Mouse (Mus musculus) lung, adult 2 months (tissue): ENCODE measurements around the gene Thop1. TPM values are rescaled to one million over a fixed set of nuclear protein-coding genes. Genes with fewer than 3 reads are reported as not detected.
"Not testable (repeated sequence)": the region's sequence is repeated elsewhere in the genome, so short reads cannot be mapped to it uniquely, and the experiment has no call there.

Experiments used
- DNase-seq: peaks from one replicate; pipeline ENCODE4 v3.0.0; 2022
- H3K4me1 ChIP-seq: fragments of 200-500 bp; 2 replicates; pipeline ENCODE4 v1.6.1; 2011; ENCODE audit warnings: low read length; ENCODE audit not compliant: control insufficient read depth, insufficient read depth
- H3K4me3 ChIP-seq: fragments of 200-500 bp; replicated peaks from 2 replicates; pipeline ENCODE3; 2011; ENCODE audit warnings: low read depth, mild to moderate bottlenecking, control low read depth, low read length; ENCODE audit errors: extremely low read depth
- CTCF ChIP-seq: fragments of 200-500 bp; IDR thresholded peaks from 2 replicates; pipeline ENCODE4 v1.5.1; 2011; ENCODE audit warnings: mild to moderate bottlenecking, low read length, control low read depth; ENCODE audit not compliant: insufficient read depth
- POLR2A ChIP-seq: fragments of 200-500 bp; IDR thresholded peaks from 2 replicates; pipeline ENCODE4 v1.6.1; 2011; ENCODE audit warnings: low read depth, mild to moderate bottlenecking, control low read depth, low read length, borderline replicate concordance; ENCODE audit errors: extremely low read depth
- WGBS: fragments of 180-500 bp; shearing (Covaris S2); methylation state at CpG from one replicate; pipeline ENCODE4 v1.1.7; 2018; 5-methylcytosine and 5-hydroxymethylcytosine counted together
- polyA plus RNA-seq: library from polyadenylated mRNA; depleted of rRNA; stranded (reverse); fragments of >200 nt; gene quantifications from 2 replicates; pipeline ENCODE4 v1.2.3, GENCODE M21; 2012

Thop1 gene
- polyA plus RNA-seq, 1 experiment = 59.6 TPM

DNA sequence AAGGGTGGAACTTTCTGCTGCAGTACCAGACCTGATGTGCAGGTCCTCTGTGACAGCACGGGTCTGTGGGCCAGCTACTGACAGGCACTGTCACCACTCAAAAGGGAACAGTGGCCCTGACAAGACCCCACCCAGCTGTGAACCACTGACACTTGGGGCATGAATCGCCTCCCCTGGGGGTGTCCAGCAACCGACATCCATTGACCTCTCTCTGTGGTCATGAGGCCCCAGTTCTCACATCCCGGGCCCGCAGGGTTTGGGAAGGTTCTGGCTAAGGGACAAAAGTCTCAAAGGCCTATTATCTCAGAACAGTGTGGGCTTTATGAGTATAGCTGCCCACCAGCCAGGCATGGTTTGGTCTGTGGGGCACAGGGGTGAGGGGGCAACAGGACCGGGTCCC is 14.7 kb upstream of the Thop1 start:
- 85% methylated on average over 6 of the region's 6 CpGs for WGBS
- Histone ChIP-seq H3K4me1 (peaks cover 10% of the 10 kb centered on the region), H3K4me3 (no peak overlapping the region)
- TF ChIP-seq CTCF (no peak), POLR2A (no peak)
- DNase-seq = no peak

DNA sequence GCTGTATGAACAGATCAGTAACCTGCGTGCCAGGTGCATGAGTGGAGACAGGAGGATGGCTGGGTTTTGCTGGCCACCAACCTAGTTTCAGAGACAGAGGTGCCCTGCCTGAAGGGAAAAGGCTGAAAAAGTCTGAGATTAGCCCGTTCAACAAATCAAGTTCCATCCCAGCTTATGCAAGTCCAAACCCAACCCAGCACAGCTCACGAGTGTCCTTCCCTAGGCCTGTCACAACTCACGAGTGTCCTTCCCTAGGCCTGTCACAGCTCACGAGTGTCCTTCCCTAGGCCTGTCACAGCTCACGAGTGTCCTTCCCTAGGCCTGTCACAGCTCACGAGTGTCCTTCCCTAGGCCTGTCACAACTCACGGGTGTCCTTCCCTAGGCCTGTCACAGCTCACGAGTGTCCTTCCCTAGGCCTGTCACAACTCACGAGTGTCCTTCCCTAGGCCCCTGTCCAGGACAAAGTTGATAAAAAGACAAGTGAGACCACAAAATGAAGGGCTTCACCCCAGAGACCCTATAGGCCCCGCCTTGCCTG is 14.0 kb upstream of the Thop1 start:
- not testable (repeated sequence) for DNase-seq, H3K4me3 ChIP-seq
- 74% methylated on average over 11 of the region's 11 CpGs for WGBS
- peaks cover 10% of the 10 kb centered on the region for H3K4me1 ChIP-seq

DNA sequence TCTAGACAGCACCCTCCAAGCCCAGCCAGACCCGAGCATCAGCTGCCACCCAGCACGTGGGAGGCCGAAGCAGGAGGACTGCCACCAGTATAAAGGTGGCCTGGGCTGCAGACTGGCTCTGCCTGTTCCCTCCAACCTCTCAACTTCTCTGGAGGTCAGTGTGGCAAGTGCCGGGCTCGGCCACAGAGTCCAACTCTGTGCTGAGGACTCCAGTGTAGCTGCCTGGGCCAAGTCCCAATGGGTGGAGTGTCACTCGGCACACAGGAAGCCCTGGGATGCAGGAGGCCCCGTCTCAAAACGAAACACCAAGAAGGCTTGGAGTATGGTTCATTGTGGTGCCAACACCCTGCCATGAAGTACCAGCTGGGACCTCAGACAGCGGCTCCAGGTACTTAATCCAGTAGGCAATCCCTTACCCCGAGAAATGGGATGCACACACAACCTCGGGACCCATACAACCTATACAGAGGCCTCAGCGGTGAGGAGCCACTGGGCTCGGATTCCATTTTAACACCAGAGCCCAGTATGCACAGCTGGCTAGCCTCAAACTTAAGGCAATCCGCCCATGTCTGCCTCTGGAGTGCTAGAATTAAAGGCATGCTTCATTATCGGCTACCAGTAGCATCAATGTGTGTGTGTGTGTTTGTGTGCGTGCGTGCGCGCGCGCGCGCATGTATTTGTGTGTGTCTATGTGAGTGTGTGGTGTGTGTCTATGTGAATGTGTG is 12.3 kb upstream of the Thop1 start:
- Histone ChIP-seq H3K4me1 (peaks cover 13% of the 10 kb centered on the region), H3K4me3 (no peak overlapping the region)
- 77% methylated on average over 23 of the region's 23 CpGs for WGBS
- no peak for DNase-seq
- no peak for TF ChIP-seq CTCF

DNA sequence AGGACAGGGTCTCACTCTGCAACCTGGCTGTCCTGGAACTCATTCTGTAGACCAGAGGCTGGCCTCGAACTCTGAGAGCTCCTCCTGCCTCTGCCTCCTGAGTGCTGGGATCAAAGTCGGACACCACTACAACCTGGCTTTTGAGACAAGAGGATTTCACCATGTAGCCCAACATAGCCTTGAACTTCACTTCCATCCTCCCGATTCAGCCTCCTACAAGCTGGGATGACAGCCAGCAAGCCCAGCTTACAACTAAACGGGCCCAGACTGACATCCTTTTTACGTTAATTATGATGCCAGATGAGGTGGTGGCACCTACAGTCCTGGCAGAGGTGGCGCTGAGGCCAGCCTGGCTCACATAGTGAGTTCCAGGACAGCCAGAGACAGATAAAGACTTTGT is 10.9 kb upstream of the Thop1 start:
- no peak for DNase-seq
- Histone ChIP-seq H3K4me3 (no peak overlapping the region), H3K4me1 (peaks cover 15% of the 10 kb centered on the region)
- TF ChIP-seq CTCF (no peak), POLR2A (no peak)
- WGBS = 53% methylated on average over 6 of the region's 6 CpGs

DNA sequence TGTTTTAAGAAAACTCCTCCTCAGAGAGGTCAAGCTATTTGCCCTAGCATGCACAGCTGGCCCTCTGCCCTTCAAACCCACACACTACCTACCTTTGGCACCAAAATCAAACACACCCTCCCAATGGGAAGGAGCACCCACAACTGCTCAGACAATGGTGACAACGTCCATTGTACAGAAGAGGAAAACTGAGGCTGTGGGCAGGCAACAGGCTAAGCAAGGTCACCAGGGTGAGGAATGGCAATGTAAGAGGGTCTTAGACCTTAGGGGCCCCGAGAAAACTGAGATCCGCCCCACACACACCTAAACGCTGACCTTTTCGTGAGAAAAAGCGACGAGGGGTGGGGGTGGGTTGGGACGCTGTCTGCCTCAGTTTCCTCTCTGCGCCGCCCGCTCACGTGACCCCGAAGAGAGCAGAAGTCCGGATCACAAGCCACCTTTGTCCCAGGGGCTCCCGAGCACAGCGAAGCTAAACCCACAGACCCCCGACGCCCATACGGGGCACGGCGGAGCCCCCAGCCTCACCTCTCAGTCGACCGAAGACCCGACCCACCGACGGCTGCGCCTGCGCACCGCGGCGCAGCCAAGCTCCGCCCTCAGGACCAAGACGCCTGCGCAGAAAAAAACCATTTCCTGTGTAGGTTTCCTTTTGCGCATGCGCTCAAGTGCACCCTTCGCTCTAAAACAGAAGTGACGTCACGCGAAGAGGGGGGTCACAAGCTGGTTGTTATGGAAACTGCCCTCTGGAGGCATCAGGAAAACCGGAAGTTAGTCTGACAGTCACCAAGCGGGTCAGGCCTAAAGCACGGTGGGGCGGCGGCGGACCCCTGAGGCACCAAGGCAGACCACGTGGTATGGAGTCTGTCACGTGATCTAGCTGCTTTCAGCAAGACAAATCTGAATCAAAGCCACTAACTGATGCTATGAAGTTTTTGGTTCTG is 10.0 kb upstream of the Thop1 start, which contains the start of gene Sgta:
Gene Sgta (minus strand): TSS at position 579 of the 941 bp plus-strand sequence.
- under 1% methylated on average over 48 of the region's 48 CpGs for WGBS
- DNase-seq = peak; percentile 98

GRCm38 (mm10) chr10:81062710-81063109 is 7.1 kb upstream of the Thop1 start:
- no peak for DNase-seq
- H3K4me1 ChIP-seq = peaks cover 11% of the 10 kb centered on the region
- H3K4me3 ChIP-seq = no peak overlapping the region
- 35% methylated on average over 4 of the region's 4 CpGs for WGBS
- TF ChIP-seq CTCF = no peak
- no peak for TF ChIP-seq POLR2A

More for the DNA sequence above, 10.0 kb upstream of the Thop1 start, which contains the start of gene Sgta:
- peak; percentile 76 for TF ChIP-seq POLR2A
- TF ChIP-seq CTCF = no peak
- Histone ChIP-seq H3K4me1 (peaks cover 15% of the 10 kb centered on the region), H3K4me3 (peak within 1 kb of the TSS; percentile 95)

DNA sequence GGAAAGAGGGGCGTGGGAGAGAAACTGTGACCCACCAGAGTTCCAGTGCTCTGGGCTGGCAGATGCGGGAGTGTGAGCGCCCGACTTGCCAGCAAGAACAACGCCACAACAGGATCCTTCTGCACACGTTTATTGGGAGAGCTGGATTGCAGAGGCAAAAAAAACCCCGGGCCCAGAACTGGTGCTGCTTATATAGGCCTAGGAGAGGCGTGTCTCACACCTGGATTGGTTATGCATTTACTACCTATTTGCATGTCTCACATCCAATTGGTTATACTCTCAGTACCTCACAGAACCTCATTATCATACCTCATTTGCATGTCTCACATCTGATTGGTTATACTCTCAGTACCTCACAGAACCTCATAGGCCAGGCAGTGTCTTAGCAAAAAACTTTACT is 5.3 kb upstream of the Thop1 start:
- H3K4me1 ChIP-seq, H3K4me3 ChIP-seq, DNase-seq: not testable (repeated sequence)
- 88% methylated on average over 8 of the region's 8 CpGs for WGBS

GRCm38 (mm10) chr10:81068706-81069105 is 1.1 kb upstream of the Thop1 start:
- TF ChIP-seq POLR2A (no peak), CTCF (no peak)
- DNase-seq = no peak
- Histone ChIP-seq H3K4me3 (no peak overlapping the region), H3K4me1 (peaks cover 4% of the 10 kb centered on the region)
- WGBS = 73% methylated on average over 5 of the region's 5 CpGs

GRCm38 (mm10) chr10:81072290-81072689 is 2.5 kb downstream of the Thop1 start:
- Histone ChIP-seq H3K4me3 (no peak overlapping the region), H3K4me1 (peaks cover 4% of the 10 kb centered on the region)
- WGBS = 94% methylated on average over 8 of the region's 8 CpGs
- no peak for DNase-seq
- no peak for TF ChIP-seq CTCF
- TF ChIP-seq POLR2A = no peak
